In the genomic region with DNA sequence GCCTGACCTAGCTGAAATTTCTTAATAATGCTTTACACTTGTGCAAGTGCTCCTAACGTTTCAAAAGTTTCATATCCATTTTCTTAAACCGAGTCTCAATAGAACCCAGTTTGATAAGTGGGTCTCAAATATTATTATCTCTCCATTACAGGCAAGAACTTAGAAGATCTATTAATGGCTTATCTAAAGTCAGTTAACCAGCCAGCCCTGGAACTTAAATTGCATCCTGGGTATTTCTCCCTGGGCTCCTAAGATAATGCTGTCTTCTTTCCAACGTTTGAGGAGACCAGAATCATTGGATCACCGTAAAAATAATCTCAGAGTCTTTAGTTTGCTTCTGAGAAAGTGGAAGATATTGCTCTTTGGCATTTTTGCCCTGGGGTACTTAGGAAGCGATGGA, we compare ENCODE assay signal across 24 mouse cellular contexts. TPM values are rescaled to one million over a fixed set of nuclear protein-coding genes. Genes with fewer than 3 reads are reported as not detected.
"Had no signal": no experiment of that assay in that cellular context is flagged by ENCODE, and none has a peak within 500 bp of the region (broad histone marks: within the 10 kb centered on the region; RNA-seq: fewer than 3 reads in every experiment).

No protein-coding gene starts in this region.

- H3K27me3 ChIP-seq: heart, embryonic 13.5 days; heart, embryonic 15.5 days; hindbrain, embryonic 13.5 days; hindbrain, embryonic 15.5 days; kidney, embryonic 15.5 days; limb, embryonic 13.5 days; limb, embryonic 15.5 days; liver, embryonic 12.5 days had no signal

- DNase-seq: gastrocnemius, postnatal 14 days; heart, adult 2 months; heart, postnatal 14 days; heart, postnatal 36 days; kidney, adult 11 months; kidney, adult 2 months; kidney, adult 9 months; kidney, postnatal 14 days; kidney, postnatal 36 days; layer of hippocampus, adult 9-11 months; layer of hippocampus, postnatal 36 days; left cerebral cortex, postnatal 4 days had no signal

- H3K36me3 ChIP-seq: heart, embryonic 13.5 days; heart, embryonic 15.5 days; hindbrain, embryonic 13.5 days; hindbrain, embryonic 15.5 days; kidney, embryonic 15.5 days; limb, embryonic 13.5 days; limb, embryonic 15.5 days; liver, embryonic 12.5 days had no signal

- H3K27ac ChIP-seq: heart, adult 2 months; hindbrain, embryonic 13.5 days; hindbrain, embryonic 15.5 days; hindbrain, postnatal 0 days; kidney, embryonic 15.5 days; kidney, postnatal 0 days; limb, embryonic 13.5 days; limb, embryonic 15.5 days; liver, embryonic 12.5 days; liver, embryonic 14.5 days had no signal

- H3K9me3 ChIP-seq: heart, embryonic 13.5 days; heart, embryonic 15.5 days; hindbrain, embryonic 13.5 days; hindbrain, embryonic 15.5 days; kidney, embryonic 15.5 days; limb, embryonic 13.5 days; limb, embryonic 15.5 days; liver, embryonic 12.5 days had no signal

- H3K4me1 ChIP-seq: hindbrain, embryonic 13.5 days; hindbrain, embryonic 15.5 days; kidney, embryonic 15.5 days; limb, embryonic 13.5 days; limb, embryonic 15.5 days; liver, embryonic 12.5 days had no signal

- H3K9ac ChIP-seq: heart, embryonic 13.5 days; heart, embryonic 15.5 days; hindbrain, embryonic 13.5 days; hindbrain, embryonic 15.5 days; kidney, embryonic 15.5 days; limb, embryonic 13.5 days; limb, embryonic 15.5 days; liver, embryonic 12.5 days; liver, embryonic 14.5 days had no signal

- H3K4me3 ChIP-seq: heart, adult 2 months; heart, embryonic 13.5 days; heart, embryonic 15.5 days; hindbrain, embryonic 13.5 days; hindbrain, embryonic 15.5 days; kidney, embryonic 15.5 days; limb, embryonic 13.5 days; limb, embryonic 15.5 days; liver, embryonic 12.5 days had no signal

RNA-seq across cellular contexts. Expression of a gene that starts 8.2 kb away (rescaled TPM):
- total RNA-seq: hematopoietic stem cell, adult 5-6 weeks had no signal
